Mouse (Mus musculus) C2C12 (cell line): ENCODE measurements around the gene Pcsk2. TPM values are rescaled to one million over a fixed set of nuclear protein-coding genes. Genes with fewer than 3 reads are reported as not detected.

Experiments used
- H3K27me3 ChIP-seq: one replicate; pipeline ENCODE4 v1.6.1; 2011; ENCODE audit not compliant: control insufficient read depth, insufficient read depth, insufficient read length
- H3K36me3 ChIP-seq: one replicate; pipeline ENCODE4 v1.6.1; 2011; ENCODE audit not compliant: control insufficient read depth, insufficient read depth
- H3K4me3 ChIP-seq: one replicate; pipeline ENCODE4 v1.5.1; 2011; ENCODE audit warnings: mild to moderate bottlenecking, control low read depth; ENCODE audit not compliant: poor library complexity, insufficient read depth, severe bottlenecking
- H3K79me2 ChIP-seq: one replicate; pipeline ENCODE4 v1.6.1; 2011; ENCODE audit not compliant: control insufficient read depth, insufficient read depth
- H3K79me3 ChIP-seq: one replicate; pipeline ENCODE4 v1.6.1; 2011; ENCODE audit warnings: low read depth, control low read depth
- H3ac ChIP-seq: one replicate; pipeline ENCODE3; 2011; ENCODE audit warnings: low read depth; ENCODE audit not compliant: control insufficient read depth, insufficient read length
- CEBPB ChIP-seq: IDR thresholded peaks from one replicate; pipeline ENCODE4 v1.6.1; 2011; ENCODE audit warnings: low read depth, mild to moderate bottlenecking, control low read depth, moderate library complexity
- CTCF ChIP-seq: IDR thresholded peaks from one replicate; pipeline ENCODE4 v1.5.1; 2011; ENCODE audit not compliant: control insufficient read depth, insufficient read depth, insufficient read length
- FOSL1 ChIP-seq: IDR thresholded peaks from one replicate; pipeline ENCODE4 v1.8.0; 2011; ENCODE audit warnings: mild to moderate bottlenecking, low read length; ENCODE audit not compliant: poor library complexity, insufficient read depth, severe bottlenecking
- MAX ChIP-seq: IDR thresholded peaks from one replicate; pipeline ENCODE4 v1.6.1; 2011; ENCODE audit warnings: mild to moderate bottlenecking, control low read depth
- MYOD1 ChIP-seq: IDR thresholded peaks from one replicate; pipeline ENCODE4 v1.6.1; 2011; ENCODE audit warnings: low read depth; ENCODE audit not compliant: control insufficient read depth, insufficient read length
- MYOG ChIP-seq: IDR thresholded peaks from one replicate; pipeline ENCODE4 v1.6.1; 2011; ENCODE audit not compliant: control insufficient read depth, insufficient read length; ENCODE audit errors: extremely low read depth
- USF1 ChIP-seq: IDR thresholded peaks from one replicate; pipeline ENCODE4 v1.6.1; 2011; ENCODE audit warnings: low read depth, mild to moderate bottlenecking, control low read depth, moderate library complexity
- polyA plus RNA-seq: library from polyadenylated mRNA; unstranded; fragments of >200 nt; fragmentation: generic; extraction: Trizol; gene quantifications from one replicate; pipeline ENCODE4 v1.2.1, GENCODE M21; 2012; ENCODE audit warnings: missing spikeins

The Pcsk2 gene
- polyA plus RNA-seq, 1 experiment, result 0.07 TPM

DNA sequence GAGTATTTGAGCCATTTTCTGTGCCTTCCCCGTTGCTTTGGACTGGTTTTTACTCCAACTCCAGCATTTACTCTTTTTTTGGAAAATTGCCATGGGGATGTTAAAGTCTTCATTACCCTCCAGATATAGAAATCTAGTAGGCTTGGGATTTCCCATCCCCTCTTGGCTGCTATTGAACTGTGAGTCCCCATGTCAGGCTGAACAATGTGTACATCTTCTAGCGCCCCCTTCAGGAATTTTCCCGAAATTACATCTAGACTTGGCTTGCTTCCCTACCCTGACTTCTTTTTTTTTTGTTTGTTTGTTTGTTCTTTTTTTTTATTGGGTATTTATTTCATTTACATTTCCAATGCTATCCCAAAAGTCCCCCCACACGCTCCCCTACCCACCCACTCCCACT, 163.3 kb downstream of the Pcsk2 start:
- no peaks in the 10 kb centered on the region for H3K36me3 ChIP-seq
- no peaks in the 10 kb centered on the region for H3K79me3 ChIP-seq
- H3K4me3 ChIP-seq, result no peak overlapping the region
- no peak overlapping the region for H3ac ChIP-seq
- no peaks in the 10 kb centered on the region for H3K27me3 ChIP-seq
- no peak for TF ChIP-seq MYOG
- H3K79me2 ChIP-seq, result no peaks in the 10 kb centered on the region

DNA sequence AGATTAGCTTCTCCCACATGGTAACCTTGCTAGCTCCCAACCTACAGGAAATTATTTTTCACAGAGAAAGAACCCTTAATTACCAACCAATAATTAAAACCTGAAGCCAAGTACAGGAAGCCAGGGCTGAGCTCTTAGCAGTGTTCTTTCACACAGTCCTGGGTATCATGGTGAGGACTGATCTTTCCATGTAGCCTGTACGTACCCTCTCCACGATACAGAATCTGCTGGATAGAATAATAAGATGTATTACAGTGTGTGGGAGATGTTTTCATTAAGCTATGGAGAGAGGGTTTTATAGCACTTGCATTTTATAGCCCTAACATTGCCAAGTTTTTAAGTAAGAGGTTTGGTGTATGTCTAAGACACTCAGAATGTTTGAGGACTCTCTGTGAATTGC, 164.0 kb downstream of the Pcsk2 start:
- TF ChIP-seq CEBPB (no peak), CTCF (no peak), USF1 (no peak), MYOD1 (no peak), MYOG (no peak), MAX (no peak), FOSL1 (no peak)
- H3K36me3 ChIP-seq, result no peaks in the 10 kb centered on the region
- no peaks in the 10 kb centered on the region for H3K27me3 ChIP-seq
- H3K4me3 ChIP-seq, result no peak overlapping the region
- H3K79me2 ChIP-seq, result no peaks in the 10 kb centered on the region
- H3ac ChIP-seq, result no peak overlapping the region
- H3K79me3 ChIP-seq, result no peaks in the 10 kb centered on the region

DNA sequence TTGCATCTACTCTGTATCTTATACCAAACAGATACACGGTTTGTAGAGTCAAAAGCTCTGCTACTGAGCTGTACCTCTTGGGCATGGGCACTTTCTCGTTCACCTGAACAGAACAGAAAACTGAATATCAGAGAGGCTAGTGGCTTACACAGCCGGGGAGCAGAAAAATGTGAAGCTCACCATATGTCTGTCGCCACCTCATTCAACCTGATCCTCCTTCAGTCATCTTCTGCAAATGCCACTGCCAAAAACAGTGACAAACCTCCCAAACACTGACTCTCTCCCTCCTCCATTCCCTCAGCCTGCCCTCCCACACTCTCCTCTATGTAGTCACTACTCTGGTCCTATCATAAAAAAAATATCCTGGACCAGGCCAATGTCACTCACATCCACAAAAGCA, 165.9 kb downstream of the Pcsk2 start:
- Histone ChIP-seq H3K36me3 (no peaks in the 10 kb centered on the region), H3K4me3 (no peak overlapping the region), H3K79me2 (no peaks in the 10 kb centered on the region), H3K27me3 (no peaks in the 10 kb centered on the region), H3ac (no peak overlapping the region), H3K79me3 (no peaks in the 10 kb centered on the region)
- TF ChIP-seq MAX (no peak), MYOG (no peak), MYOD1 (no peak)

DNA sequence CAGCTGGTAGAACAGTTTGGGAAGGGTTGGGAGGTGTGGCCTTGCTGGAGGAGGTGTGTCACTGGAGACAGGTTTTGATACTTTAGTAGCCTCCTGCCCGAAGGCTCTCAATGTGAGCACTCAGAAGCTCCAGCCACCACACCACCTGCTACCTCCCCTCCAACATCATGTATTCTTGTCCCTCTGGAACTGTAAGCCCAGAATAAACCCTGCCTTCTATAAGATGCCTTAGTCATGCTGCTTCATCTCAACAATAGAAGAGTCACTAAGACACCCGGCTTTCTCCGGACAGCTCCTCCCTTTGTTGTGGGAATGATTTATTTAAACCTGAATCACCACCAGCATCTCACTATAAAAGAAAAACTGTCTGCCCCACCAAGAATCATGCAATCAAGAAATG, 166.9 kb downstream of the Pcsk2 start:
- TF ChIP-seq FOSL1 (no peak), CEBPB (no peak), CTCF (no peak), USF1 (no peak), MYOD1 (no peak), MYOG (no peak), MAX (no peak)
- Histone ChIP-seq H3K79me3 (no peaks in the 10 kb centered on the region), H3ac (no peak overlapping the region), H3K4me3 (no peak overlapping the region), H3K36me3 (no peaks in the 10 kb centered on the region), H3K79me2 (no peaks in the 10 kb centered on the region), H3K27me3 (no peaks in the 10 kb centered on the region)

DNA sequence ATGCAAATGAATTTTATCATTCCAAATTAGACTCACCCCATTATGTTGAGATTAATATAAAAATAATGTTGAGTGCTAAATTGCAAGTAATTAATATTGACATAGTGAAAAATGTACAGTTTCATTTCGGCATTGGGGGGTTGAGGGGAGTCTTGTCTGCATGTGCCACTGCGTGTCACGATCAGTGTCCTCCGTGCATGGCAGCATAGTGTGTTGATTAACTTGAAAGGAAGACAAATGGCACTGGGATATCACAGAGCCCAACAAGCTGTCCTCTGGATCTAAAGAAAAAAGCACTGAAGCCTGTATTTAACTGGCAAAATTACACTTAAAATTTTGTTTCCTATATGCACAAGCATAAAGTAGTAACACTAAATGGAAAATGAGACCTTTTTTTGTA, 167.9 kb downstream of the Pcsk2 start:
- Histone ChIP-seq H3K36me3 (no peaks in the 10 kb centered on the region), H3K4me3 (no peak overlapping the region), H3K79me2 (no peaks in the 10 kb centered on the region), H3K79me3 (no peaks in the 10 kb centered on the region), H3K27me3 (no peaks in the 10 kb centered on the region), H3ac (no peak overlapping the region)
- TF ChIP-seq MYOD1, result no peak
- no peak for TF ChIP-seq MYOG
- no peak for TF ChIP-seq MAX
- no peak for TF ChIP-seq CEBPB
- no peak for TF ChIP-seq FOSL1
- TF ChIP-seq CTCF, result no peak
- TF ChIP-seq USF1, result no peak

DNA sequence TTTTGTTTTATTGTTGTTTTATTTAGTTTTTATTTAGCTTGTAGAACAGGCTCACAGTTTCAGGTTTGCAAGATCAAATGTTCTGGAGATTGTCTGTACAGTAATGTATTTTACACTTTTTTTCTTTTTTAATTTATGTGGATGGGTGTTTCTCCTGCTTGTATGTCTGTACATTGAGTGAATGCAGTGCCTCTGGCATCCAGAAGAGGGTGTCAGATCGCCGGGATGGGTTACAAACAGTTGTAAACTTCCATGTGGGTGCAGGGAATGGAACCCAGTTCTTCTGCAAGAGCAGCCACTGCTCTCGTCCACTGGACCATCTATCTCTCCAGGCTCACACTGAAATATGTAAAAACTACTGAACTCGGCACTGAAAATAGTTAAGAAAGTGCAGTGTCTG, 169.2 kb downstream of the Pcsk2 start:
- no peaks in the 10 kb centered on the region for H3K79me3 ChIP-seq
- H3K36me3 ChIP-seq, result no peaks in the 10 kb centered on the region
- no peaks in the 10 kb centered on the region for H3K27me3 ChIP-seq
- no peak overlapping the region for H3ac ChIP-seq
- H3K79me2 ChIP-seq, result no peaks in the 10 kb centered on the region
- TF ChIP-seq MYOG (no peak), MAX (no peak), FOSL1 (no peak)
- no peak overlapping the region for H3K4me3 ChIP-seq
